Mouse (Mus musculus) CD4-positive helper T cell, adult 2 months (primary cell): ENCODE data around the gene Tmtc2.

ENCODE experiments used
- DNase-seq: peaks from one replicate; pipeline ENCODE4 v3.0.0-alpha.2; 2012; ENCODE audit warnings: low read depth, missing footprints, low spot score

Gene Tmtc2

GRCm38 (mm10) chr10:105417845-105418383, 156.3 kb downstream of the Tmtc2 start:
- DNase-seq = no peak

GRCm38 (mm10) chr10:105416601-105417000, 157.7 kb downstream of the Tmtc2 start:
- no peak for DNase-seq

- no peak for DNase-seq
Observed at GRCm38 (mm10) chr10:105405856-105406527, 168.3 kb downstream of the Tmtc2 start.

- no peak for DNase-seq
Observed at GRCm38 (mm10) chr10:105403931-105404330, 170.3 kb downstream of the Tmtc2 start.

GRCm38 (mm10) chr10:105402481-105402779, 171.8 kb downstream of the Tmtc2 start:
- no peak for DNase-seq

- no peak for DNase-seq
Observed at GRCm38 (mm10) chr10:105401754-105402480, 172.3 kb downstream of the Tmtc2 start.

GRCm38 (mm10) chr10:105399316-105399715, 174.9 kb downstream of the Tmtc2 start:
- no peak for DNase-seq

GRCm38 (mm10) chr10:105384065-105384464, 190.2 kb downstream of the Tmtc2 start:
- no peak for DNase-seq

- DNase-seq = no peak
Observed at GRCm38 (mm10) chr10:105381705-105382104, 192.5 kb downstream of the Tmtc2 start.

GRCm38 (mm10) chr10:105381202-105381601, 193.0 kb downstream of the Tmtc2 start:
- no peak for DNase-seq

- DNase-seq = no peak
Observed at GRCm38 (mm10) chr10:105380584-105380983, 193.7 kb downstream of the Tmtc2 start.

- no peak for DNase-seq
Observed at GRCm38 (mm10) chr10:105377711-105378110, 196.5 kb downstream of the Tmtc2 start.

- DNase-seq = no peak
Observed at GRCm38 (mm10) chr10:105373265-105373664, 201.0 kb downstream of the Tmtc2 start.

- no peak for DNase-seq
Observed at GRCm38 (mm10) chr10:105368242-105368641, 206.0 kb downstream of the Tmtc2 start.

- no peak for DNase-seq
Observed at GRCm38 (mm10) chr10:105364480-105364879, 209.8 kb downstream of the Tmtc2 start.

GRCm38 (mm10) chr10:105350301-105350700, 223.9 kb downstream of the Tmtc2 start:
- DNase-seq = no peak

GRCm38 (mm10) chr10:105345920-105346319, 228.3 kb downstream of the Tmtc2 start:
- no peak for DNase-seq

- DNase-seq = no peak
Observed at GRCm38 (mm10) chr10:105332856-105333255, 241.4 kb downstream of the Tmtc2 start.

GRCm38 (mm10) chr10:105330327-105330726, 243.9 kb downstream of the Tmtc2 start:
- no peak for DNase-seq

GRCm38 (mm10) chr10:105323646-105324192, 250.5 kb downstream of the Tmtc2 start:
- DNase-seq = no peak

- no peak for DNase-seq
Observed at GRCm38 (mm10) chr10:105319299-105320057, 254.8 kb downstream of the Tmtc2 start.

GRCm38 (mm10) chr10:105318869-105319268, 255.4 kb downstream of the Tmtc2 start:
- no peak for DNase-seq
